Mouse (Mus musculus) brain, embryonic 18.5 days (tissue): ENCODE results near the gene Sbk3.
"Not testable (repeated sequence)": the region's sequence is repeated elsewhere in the genome, so short reads cannot be mapped to it uniquely, and the experiment has no call there.

ENCODE experiments used
- DNase-seq: peaks from one replicate; pipeline ENCODE4 v3.0.0-alpha.2; 2012; ENCODE audit warnings: low read depth, low spot score

Gene Sbk3

DNA sequence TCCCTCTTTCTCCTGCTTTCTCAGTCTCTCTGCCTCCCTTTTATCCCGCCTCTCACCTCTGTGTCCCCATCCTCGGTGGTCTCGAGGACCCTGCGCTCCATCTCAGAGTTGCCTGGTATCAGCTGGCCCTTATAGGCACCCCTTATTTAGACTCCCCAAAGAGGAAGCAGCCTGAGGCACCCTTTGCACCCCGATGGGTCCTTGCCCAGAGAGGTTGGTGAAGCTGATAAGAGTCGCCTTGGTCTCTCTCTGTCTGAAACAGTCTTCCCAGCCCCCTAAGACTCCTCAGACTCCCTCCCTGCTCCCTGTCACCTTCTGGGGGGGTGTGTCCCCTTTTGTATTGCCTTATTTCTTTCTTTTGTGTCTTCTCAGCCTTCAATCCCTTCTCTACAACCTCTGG, at the start of gene Sbk3:
Sbk3 (minus strand) TSS at position 101 of the 400 bp plus-strand sequence.
- no peak for DNase-seq

DNA sequence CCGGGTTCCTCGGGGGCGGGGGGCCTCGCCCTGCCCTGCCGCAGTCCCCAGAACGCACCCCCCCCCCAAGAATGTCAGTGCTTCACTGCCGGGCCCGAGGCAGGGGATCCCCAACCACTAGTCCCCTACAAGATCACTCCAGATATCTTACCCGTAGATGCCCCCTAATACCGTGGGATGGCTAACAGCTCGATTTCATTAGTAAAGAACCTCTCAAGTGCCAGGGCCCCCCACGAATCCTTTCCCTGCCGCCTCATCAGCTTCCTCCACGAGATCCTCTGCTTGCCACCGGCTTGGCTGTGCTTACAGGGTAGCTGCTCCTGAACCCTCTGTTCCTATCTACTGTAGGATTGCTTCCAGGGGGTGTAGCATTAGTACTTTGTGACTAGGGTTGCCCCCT, 49.7 kb upstream of the Sbk3 start:
- no peak for DNase-seq

- peak; percentile 97 for DNase-seq
Observed at GRCm38 (mm10) chr7:5020000-5020681, 49.2 kb upstream of the Sbk3 start, which contains the start of the genes Zfp865 and Ccdc106. Gene Zfp865, plus strand, starts transcription at chr7:5020376. Gene Ccdc106, plus strand, starts transcription at chr7:5020553.

DNA sequence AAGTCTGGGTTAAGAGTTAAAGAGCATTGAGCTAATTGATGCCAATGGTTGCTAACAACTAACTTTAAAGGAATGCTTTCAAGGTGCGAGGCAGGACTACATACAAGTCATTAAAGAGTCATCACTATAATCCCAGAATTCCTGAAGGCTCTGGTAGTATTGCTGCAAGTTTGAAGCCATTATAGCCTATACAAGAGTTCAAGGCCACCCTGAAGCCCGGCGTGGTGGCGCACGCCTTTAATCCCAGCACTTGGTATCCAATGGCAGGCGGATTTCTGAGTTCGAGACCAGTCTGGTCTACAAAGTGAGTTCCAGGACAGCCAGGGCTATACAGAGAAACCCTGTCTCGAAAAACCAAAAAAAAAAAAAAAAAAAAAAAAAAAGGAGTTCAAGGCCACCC, 48.6 kb upstream of the Sbk3 start:
- DNase-seq = not testable (repeated sequence)

GRCm38 (mm10) chr7:5017931-5018330, 47.0 kb upstream of the Sbk3 start:
- no peak for DNase-seq

DNA sequence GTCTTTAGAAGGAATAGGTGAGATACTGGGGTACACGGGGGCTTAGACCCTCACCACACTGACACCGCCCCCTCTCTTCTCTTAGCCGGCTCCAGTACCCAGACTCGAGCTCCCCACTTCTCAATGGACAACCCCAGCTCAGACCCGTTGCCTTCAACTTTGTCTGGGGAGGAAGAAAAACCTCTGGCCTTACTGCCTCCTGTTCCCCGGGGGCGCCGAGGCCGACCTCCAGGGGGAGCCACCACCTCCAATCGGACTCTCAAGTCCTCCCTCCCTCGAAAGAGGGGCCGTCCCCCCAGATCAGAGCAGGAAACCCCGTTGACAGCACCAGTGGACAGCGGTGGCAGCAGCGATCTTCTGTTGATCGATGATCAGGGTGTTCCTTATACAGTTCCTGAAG, 46.4 kb upstream of the Sbk3 start:
- DNase-seq = no peak

- no peak for DNase-seq
Observed at GRCm38 (mm10) chr7:5016920-5017319, 46.0 kb upstream of the Sbk3 start.

- DNase-seq = no peak
Observed at GRCm38 (mm10) chr7:5016057-5016456, 45.1 kb upstream of the Sbk3 start.

DNA sequence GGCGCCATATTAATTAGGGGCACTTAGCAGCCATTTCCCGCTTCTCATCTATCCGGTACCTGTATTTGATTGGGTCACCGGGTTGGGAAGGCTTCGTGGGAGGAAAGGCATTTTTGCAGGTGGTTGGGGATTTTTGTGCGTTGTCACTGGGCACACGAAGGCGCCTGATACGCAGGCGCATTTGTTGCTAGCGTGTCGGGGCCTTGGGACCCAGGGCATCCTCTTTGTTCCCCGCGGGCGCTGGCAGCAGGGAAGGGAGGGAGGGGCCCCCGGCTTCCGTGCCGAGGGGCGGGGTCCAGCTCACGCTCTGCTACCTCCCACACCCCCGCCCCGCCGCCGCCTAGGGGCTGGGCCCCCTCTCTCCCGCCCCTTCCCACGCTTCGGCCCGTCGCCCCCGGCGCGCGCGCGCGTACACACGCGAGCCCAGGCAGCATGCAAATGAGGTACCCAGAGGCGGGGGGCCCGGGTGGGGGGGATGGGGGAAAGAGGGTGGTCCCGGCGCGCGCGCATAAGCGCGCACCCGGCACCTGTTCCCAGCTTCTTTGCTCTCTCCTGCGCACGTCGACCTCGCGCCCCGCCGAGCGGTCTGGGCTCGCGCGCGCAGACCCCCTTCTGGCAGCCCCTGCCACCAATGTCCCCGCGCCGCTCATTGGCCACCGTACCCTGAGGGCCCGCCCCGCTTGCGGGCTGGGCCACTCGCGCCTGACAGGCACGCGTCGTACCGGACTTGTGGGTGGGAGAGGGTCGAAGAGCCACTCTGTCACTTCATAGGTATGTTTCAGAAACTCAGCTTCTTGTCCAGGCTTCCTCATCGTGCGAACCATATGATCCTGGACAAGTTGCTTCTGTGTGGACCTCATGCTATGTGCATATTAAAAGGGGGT, 44.4 kb upstream of the Sbk3 start, which contains the start of gene Gm44973:
Gm44973 (plus strand) TSS at position 379 of the 884 bp plus-strand sequence.
- DNase-seq = peak; percentile 95

DNA sequence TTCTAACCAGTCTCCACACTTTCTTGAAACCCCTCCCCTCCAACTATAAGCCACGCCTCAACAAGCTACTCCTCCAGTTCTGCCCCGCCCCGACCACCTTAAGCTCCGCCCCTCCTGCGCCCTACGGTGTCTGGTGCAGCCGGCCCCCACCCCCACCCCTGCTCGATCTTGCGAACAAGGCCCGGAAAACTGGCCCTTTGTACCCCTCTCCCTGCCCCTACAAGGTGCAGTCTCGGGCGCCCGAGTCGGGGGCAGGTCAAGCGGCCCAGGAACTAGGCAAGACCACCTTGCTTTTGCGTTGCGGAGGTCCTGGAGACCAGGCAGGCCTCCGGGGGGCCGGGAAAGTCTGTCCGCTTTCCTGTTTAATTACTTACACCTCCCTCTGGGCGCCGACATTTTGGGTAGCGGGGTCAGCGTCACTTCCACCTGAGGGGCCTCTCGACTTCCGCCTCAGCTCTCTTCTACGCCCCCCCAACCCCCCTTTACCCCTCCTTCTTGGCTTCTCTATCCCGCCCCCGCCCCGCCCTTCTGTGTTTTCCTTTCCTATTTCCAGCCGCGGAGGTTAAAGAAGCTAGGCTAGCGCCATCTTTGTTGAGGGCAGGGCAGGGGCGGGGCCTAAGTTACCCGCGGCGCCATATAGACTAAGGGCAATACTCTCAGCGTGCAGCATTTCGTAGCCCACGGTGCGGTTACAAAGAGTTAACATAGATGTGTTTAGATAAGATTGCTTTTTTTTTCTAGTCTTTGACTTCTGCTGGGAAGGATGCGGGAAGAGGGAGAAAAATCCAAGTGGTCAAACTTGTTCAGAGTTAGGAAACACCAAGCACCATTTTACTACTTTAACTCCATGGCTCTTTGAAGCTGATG, 43.5 kb upstream of the Sbk3 start, which contains the start of the genes Zfp524 and Fiz1:
Zfp524 (plus strand) TSS at position 165 of the 867 bp plus-strand sequence.
Fiz1 (minus strand) TSS at position 447 of the 867 bp plus-strand sequence.
- peak; percentile 98 for DNase-seq

- no peak for DNase-seq
Observed at GRCm38 (mm10) chr7:5012681-5013513, 41.9 kb upstream of the Sbk3 start.

GRCm38 (mm10) chr7:5008229-5008628, 37.3 kb upstream of the Sbk3 start:
- no peak for DNase-seq

DNA sequence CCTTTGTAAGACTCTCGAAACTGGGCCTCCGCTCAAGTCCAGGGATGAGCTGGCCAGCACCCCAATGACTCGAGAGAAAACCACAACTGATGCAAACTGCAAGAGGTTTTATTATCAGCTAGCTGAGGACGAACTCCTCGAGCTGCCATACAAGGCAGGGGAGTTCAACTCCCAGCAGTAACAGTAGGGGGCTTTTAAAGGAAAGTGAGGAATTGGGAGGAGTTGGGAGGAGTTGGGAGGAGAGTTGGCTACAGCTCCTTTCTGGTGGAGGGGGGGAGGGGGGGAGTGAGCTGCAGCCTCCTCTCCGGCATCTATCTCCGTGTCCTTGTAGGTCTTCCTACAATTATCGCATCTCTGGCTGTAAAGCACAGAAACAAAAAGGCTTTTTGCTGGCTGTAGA, 31.9 kb upstream of the Sbk3 start:
- DNase-seq = not testable (repeated sequence)

GRCm38 (mm10) chr7:4999876-5000275, 28.9 kb upstream of the Sbk3 start:
- no peak for DNase-seq

DNA sequence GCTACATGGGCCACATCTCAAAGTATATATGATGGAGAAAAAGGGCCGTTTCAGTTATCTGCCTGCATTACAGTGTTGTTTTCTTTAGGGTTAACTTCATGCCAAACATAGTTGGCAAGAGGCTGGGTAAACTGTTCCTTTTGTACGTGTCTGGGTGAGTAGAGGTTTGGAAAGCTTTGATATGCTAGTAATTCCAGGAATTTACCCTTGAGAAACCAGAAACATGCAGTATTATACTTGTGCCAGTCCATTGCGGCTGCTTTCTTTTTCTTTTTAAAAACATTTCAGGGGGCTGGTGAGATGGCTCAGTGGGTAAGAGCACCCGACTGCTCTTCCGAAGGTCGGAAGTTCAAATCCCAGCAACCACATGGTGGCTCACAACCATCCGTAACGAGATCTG, 26.0 kb upstream of the Sbk3 start:
- no peak for DNase-seq

GRCm38 (mm10) chr7:4996003-4996895, 25.3 kb upstream of the Sbk3 start, which contains the start of gene Zfp579:
Gene Zfp579, minus strand, starts transcription at chr7:4996158.
- DNase-seq = peak; percentile 85

DNA sequence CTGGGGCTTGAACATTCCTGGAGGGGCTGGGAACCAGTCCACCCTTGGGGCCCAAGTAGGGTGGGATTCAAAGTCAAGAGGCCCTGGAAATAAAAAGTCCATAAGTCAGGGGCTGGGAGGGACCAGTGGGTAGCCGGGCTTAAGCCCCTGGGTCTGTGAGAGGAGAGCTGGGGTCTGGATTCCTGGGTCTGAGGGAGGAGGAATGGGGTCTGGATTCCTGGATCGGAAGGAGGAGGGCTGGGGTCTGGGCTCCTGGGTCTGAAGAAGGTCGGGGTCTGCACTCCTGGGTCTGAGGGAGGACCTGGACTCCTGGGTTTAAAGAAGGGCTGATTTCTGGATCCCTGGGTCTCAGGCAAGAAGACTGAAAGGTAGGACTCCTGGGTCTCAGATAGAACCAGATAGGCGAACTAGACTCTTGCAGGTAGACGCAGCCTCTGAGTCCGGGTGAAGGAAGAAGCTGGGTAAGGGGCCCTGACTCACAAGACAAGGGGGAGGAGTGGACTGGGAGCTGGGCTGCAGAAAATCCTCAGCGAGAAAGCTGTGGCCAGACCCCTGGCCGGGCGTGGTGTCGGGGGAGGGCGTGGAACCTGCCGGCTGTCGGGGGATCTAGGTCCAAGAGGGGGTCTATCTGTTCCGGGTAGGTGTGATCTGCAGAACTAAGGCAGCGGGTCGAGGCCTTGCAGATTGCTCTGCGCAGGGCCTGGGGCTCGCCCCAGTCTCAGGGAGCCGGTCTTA, 24.5 kb upstream of the Sbk3 start:
- DNase-seq = peak; percentile 8

GRCm38 (mm10) chr7:4993999-4994788, 23.2 kb upstream of the Sbk3 start:
- no peak for DNase-seq
